Mouse (Mus musculus) neural tube, embryonic 12.5 days (tissue): ENCODE measurements around the gene Txk. TPM values are rescaled to one million over a fixed set of nuclear protein-coding genes. Genes with fewer than 3 reads are reported as not detected.
A peak's percentile ranks its signal among the peaks of the same experiment; 100 is the strongest.

Source experiments
- ATAC-seq: fragments of 200-750 bp; cut with Nextera tagmentation; 2 replicates; pipeline ENCODE4 v1.8.0; 2017; ENCODE audit warnings: low read depth, mild to moderate bottlenecking, moderate TSS enrichment, moderate library complexity; ENCODE audit not compliant: low FRiP score
- H3K27ac ChIP-seq: fragments of 300-500 bp; sonication (generic); 2 replicates; pipeline ENCODE4 v1.5.1; 2016
- H3K27me3 ChIP-seq: fragments of 300-500 bp; sonication (generic); replicated peaks from 2 replicates; pipeline ENCODE4 v1.6.1; 2016; ENCODE audit warnings: mild to moderate bottlenecking
- H3K36me3 ChIP-seq: fragments of 300-500 bp; sonication (generic); 2 replicates; pipeline ENCODE4 v1.6.1; 2016; ENCODE audit warnings: mild to moderate bottlenecking
- H3K4me1 ChIP-seq: fragments of 300-500 bp; sonication (generic); 2 replicates; pipeline ENCODE4 v1.6.1; 2016
- H3K4me2 ChIP-seq: fragments of 300-500 bp; sonication (generic); replicated peaks from 2 replicates; pipeline ENCODE4 v1.6.1; 2016; ENCODE audit warnings: mild to moderate bottlenecking
- H3K4me3 ChIP-seq: fragments of 300-500 bp; sonication (generic); 2 replicates; pipeline ENCODE4 v1.5.1; 2016
- H3K9ac ChIP-seq: fragments of 300-500 bp; sonication (generic); 2 replicates; pipeline ENCODE4 v1.6.1; 2016; ENCODE audit warnings: mild to moderate bottlenecking
- H3K9me3 ChIP-seq: fragments of 300-500 bp; sonication (generic); 2 replicates; pipeline ENCODE4 v1.6.1; 2016; ENCODE audit warnings: mild to moderate bottlenecking
- WGBS: fragments of 180-500 bp; shearing (Covaris S2); methylation state at CpG from one replicate; pipeline ENCODE4 v1.1.7; 2016; 5-methylcytosine and 5-hydroxymethylcytosine counted together
- polyA plus RNA-seq: library from polyadenylated mRNA; unstranded; fragments of >200 nt; fragmentation: Nextera tagmentation; extraction: Ambion mirVana; gene quantifications from 2 replicates; pipeline ENCODE4 v1.2.1, GENCODE M21; 2016

The Txk gene
- polyA plus RNA-seq, 1 experiment from 2014 or later: 0.13 TPM

GRCm38 (mm10) chr5:72671017-72671699 is 81.4 kb downstream of the Txk start:
- WGBS: 68% methylated on average over 8 of the region's 8 CpGs
- Histone ChIP-seq H3K27me3 (no peaks in the 10 kb centered on the region), H3K4me3 (no peak overlapping the region), H3K36me3 (no peaks in the 10 kb centered on the region), H3K4me2 (no peak overlapping the region), H3K4me1 (no peaks in the 10 kb centered on the region), H3K9ac (no peak overlapping the region), H3K27ac (no peak overlapping the region), H3K9me3 (no peaks in the 10 kb centered on the region)
- no peak for ATAC-seq

- Histone ChIP-seq H3K9me3 (no peaks in the 10 kb centered on the region), H3K27me3 (no peaks in the 10 kb centered on the region), H3K27ac (no peak overlapping the region), H3K36me3 (no peaks in the 10 kb centered on the region), H3K4me2 (no peak overlapping the region), H3K4me1 (no peaks in the 10 kb centered on the region), H3K9ac (no peak overlapping the region), H3K4me3 (no peak overlapping the region)
- WGBS: 88% methylated on average over 9 of the region's 9 CpGs
- no peak for ATAC-seq
These were observed 84.2 kb downstream of the Txk start for GRCm38 (mm10) chr5:72668351-72668750.

- ATAC-seq: peak; percentile 72
- 69% methylated on average over 7 of the region's 7 CpGs for WGBS
- Histone ChIP-seq H3K9ac (no peak overlapping the region), H3K36me3 (no peaks in the 10 kb centered on the region), H3K4me3 (no peak overlapping the region), H3K27me3 (no peaks in the 10 kb centered on the region), H3K9me3 (no peaks in the 10 kb centered on the region), H3K4me1 (no peaks in the 10 kb centered on the region), H3K27ac (no peak overlapping the region), H3K4me2 (no peak overlapping the region)
These were observed 86.1 kb downstream of the Txk start for GRCm38 (mm10) chr5:72666428-72666827.

GRCm38 (mm10) chr5:72665281-72665680 is 87.3 kb downstream of the Txk start:
- no peak overlapping the region for H3K9ac ChIP-seq
- H3K27ac ChIP-seq: no peak overlapping the region
- H3K4me2 ChIP-seq: no peak overlapping the region
- ATAC-seq: no peak
- H3K4me1 ChIP-seq: no peaks in the 10 kb centered on the region
- no peaks in the 10 kb centered on the region for H3K27me3 ChIP-seq
- no peak overlapping the region for H3K4me3 ChIP-seq
- H3K9me3 ChIP-seq: no peaks in the 10 kb centered on the region
- 25% methylated on average over 5 of the region's 5 CpGs for WGBS
- H3K36me3 ChIP-seq: no peaks in the 10 kb centered on the region

- H3K27ac ChIP-seq: no peak overlapping the region
- ATAC-seq: no peak
- no peaks in the 10 kb centered on the region for H3K4me1 ChIP-seq
- no peak overlapping the region for H3K9ac ChIP-seq
- H3K4me2 ChIP-seq: no peak overlapping the region
- no peak overlapping the region for H3K4me3 ChIP-seq
- 52% methylated on average over 3 of the region's 3 CpGs for WGBS
- H3K36me3 ChIP-seq: no peaks in the 10 kb centered on the region
- H3K9me3 ChIP-seq: no peaks in the 10 kb centered on the region
- H3K27me3 ChIP-seq: no peaks in the 10 kb centered on the region
These were observed 87.7 kb downstream of the Txk start for GRCm38 (mm10) chr5:72664854-72665253.

- H3K4me1 ChIP-seq: no peaks in the 10 kb centered on the region
- no peak overlapping the region for H3K9ac ChIP-seq
- H3K27me3 ChIP-seq: no peaks in the 10 kb centered on the region
- no peak overlapping the region for H3K4me2 ChIP-seq
- H3K4me3 ChIP-seq: no peak overlapping the region
- H3K9me3 ChIP-seq: no peaks in the 10 kb centered on the region
- WGBS: 78% methylated on average over 5 of the region's 5 CpGs
- no peak for ATAC-seq
- no peaks in the 10 kb centered on the region for H3K36me3 ChIP-seq
- no peak overlapping the region for H3K27ac ChIP-seq
These were observed 88.5 kb downstream of the Txk start for GRCm38 (mm10) chr5:72664126-72664525.

- no peaks in the 10 kb centered on the region for H3K4me1 ChIP-seq
- H3K4me2 ChIP-seq: no peak overlapping the region
- H3K27ac ChIP-seq: no peak overlapping the region
- no peak overlapping the region for H3K4me3 ChIP-seq
- H3K36me3 ChIP-seq: no peaks in the 10 kb centered on the region
- WGBS: 90% methylated on average over 6 of the region's 6 CpGs
- no peak overlapping the region for H3K9ac ChIP-seq
- no peaks in the 10 kb centered on the region for H3K9me3 ChIP-seq
- no peak for ATAC-seq
- no peaks in the 10 kb centered on the region for H3K27me3 ChIP-seq
These were observed 91.4 kb downstream of the Txk start for GRCm38 (mm10) chr5:72661051-72661781.

GRCm38 (mm10) chr5:72658375-72658774 is 94.2 kb downstream of the Txk start:
- 91% methylated on average over 13 of the region's 13 CpGs for WGBS
- no peak for ATAC-seq
- no peak overlapping the region for H3K4me2 ChIP-seq
- H3K9ac ChIP-seq: no peak overlapping the region
- no peaks in the 10 kb centered on the region for H3K9me3 ChIP-seq
- H3K27me3 ChIP-seq: no peaks in the 10 kb centered on the region
- H3K36me3 ChIP-seq: no peaks in the 10 kb centered on the region
- no peak overlapping the region for H3K27ac ChIP-seq
- H3K4me1 ChIP-seq: no peaks in the 10 kb centered on the region
- H3K4me3 ChIP-seq: no peak overlapping the region

- no peak for ATAC-seq
- Histone ChIP-seq H3K27me3 (no peaks in the 10 kb centered on the region), H3K36me3 (no peaks in the 10 kb centered on the region), H3K4me3 (no peak overlapping the region), H3K4me1 (no peaks in the 10 kb centered on the region), H3K27ac (no peak overlapping the region), H3K9me3 (no peaks in the 10 kb centered on the region), H3K4me2 (peak overlapping the region; percentile 12; the same call in 1 of the 2 replicates), H3K9ac (no peak overlapping the region)
- 26% methylated on average over 7 of the region's 7 CpGs for WGBS
These were observed 96.2 kb downstream of the Txk start for GRCm38 (mm10) chr5:72656270-72656791.

GRCm38 (mm10) chr5:72653068-72653674 is 99.4 kb downstream of the Txk start:
- WGBS: 71% methylated on average over 10 of the region's 10 CpGs
- H3K4me1 ChIP-seq: peaks cover 2% of the 10 kb centered on the region
- no peak for ATAC-seq
- no peak overlapping the region for H3K4me3 ChIP-seq
- no peak overlapping the region for H3K4me2 ChIP-seq
- no peaks in the 10 kb centered on the region for H3K36me3 ChIP-seq
- H3K9me3 ChIP-seq: no peaks in the 10 kb centered on the region
- H3K27me3 ChIP-seq: peaks cover 17% of the 10 kb centered on the region
- no peak overlapping the region for H3K9ac ChIP-seq
- H3K27ac ChIP-seq: no peak overlapping the region

GRCm38 (mm10) chr5:72648987-72649735 is 103.4 kb downstream of the Txk start:
- H3K36me3 ChIP-seq: no peaks in the 10 kb centered on the region
- peaks cover 8% of the 10 kb centered on the region for H3K4me1 ChIP-seq
- no peak overlapping the region for H3K27ac ChIP-seq
- no peak for ATAC-seq
- H3K4me3 ChIP-seq: no peak overlapping the region
- peaks cover 25% of the 10 kb centered on the region for H3K27me3 ChIP-seq
- no peak overlapping the region for H3K4me2 ChIP-seq
- 77% methylated on average over 9 of the region's 9 CpGs for WGBS
- no peaks in the 10 kb centered on the region for H3K9me3 ChIP-seq
- no peak overlapping the region for H3K9ac ChIP-seq
